Mouse (Mus musculus) forebrain, postnatal 0 days (tissue): Measurements from ENCODE around the gene B9d2. TPM values are rescaled to one million over a fixed set of nuclear protein-coding genes. Genes with fewer than 3 reads are reported as not detected.

Source experiments
- ATAC-seq: fragments of 200-750 bp; cut with Nextera tagmentation; 2 replicates; pipeline ENCODE4 v1.8.0; 2017; ENCODE audit warnings: mild to moderate bottlenecking, moderate library complexity
- DNase-seq: peaks from one replicate; pipeline ENCODE4 v3.0.0-alpha.2; 2015
- H3K27ac ChIP-seq: fragments of 300-500 bp; sonication (generic); 2 replicates; pipeline ENCODE4 v1.5.1; 2014; ENCODE audit warnings: low read depth, mild to moderate bottlenecking, antibody characterized with exemption, low read length, moderate library complexity, mixed read lengths
- H3K27me3 ChIP-seq: fragments of 300-500 bp; sonication (generic); 2 replicates; pipeline ENCODE4 v1.6.1; 2014; ENCODE audit warnings: mild to moderate bottlenecking, low read length, mixed read lengths; ENCODE audit not compliant: insufficient read depth
- H3K36me3 ChIP-seq: fragments of 300-500 bp; sonication (generic); 2 replicates; pipeline ENCODE4 v1.6.1; 2014; ENCODE audit warnings: mild to moderate bottlenecking, moderate library complexity; ENCODE audit not compliant: insufficient read depth
- H3K4me1 ChIP-seq: fragments of 300-500 bp; sonication (generic); 2 replicates; pipeline ENCODE4 v1.6.1; 2014; ENCODE audit warnings: antibody characterized with exemption; ENCODE audit not compliant: insufficient read depth
- H3K4me2 ChIP-seq: fragments of 300-500 bp; sonication (generic); 2 replicates; pipeline ENCODE4 v1.6.1; 2014; ENCODE audit warnings: low read depth, mild to moderate bottlenecking, moderate library complexity
- H3K4me3 ChIP-seq: fragments of 300-500 bp; sonication (generic); 2 replicates; pipeline ENCODE4 v1.5.1; 2014; ENCODE audit warnings: low read depth, low read length, mixed read lengths
- H3K9ac ChIP-seq: fragments of 300-500 bp; sonication (generic); 2 replicates; pipeline ENCODE4 v1.6.1; 2014; ENCODE audit warnings: mild to moderate bottlenecking
- H3K9me3 ChIP-seq: fragments of 300-500 bp; sonication (generic); 2 replicates; pipeline ENCODE4 v1.6.1; 2016; ENCODE audit warnings: low read length
- CTCF ChIP-seq: sonication (generic); IDR thresholded peaks from 2 replicates; pipeline ENCODE4 v1.5.1; 2016; ENCODE audit warnings: antibody characterized with exemption, control low read depth, low read depth
- WGBS: fragments of 180-500 bp; shearing (Covaris S2); extraction: QIAGEN DNeasy Blood & Tissue Kit; methylation state at CpG from one replicate; pipeline ENCODE4 v1.1.7; 2014; 5-methylcytosine and 5-hydroxymethylcytosine counted together
- polyA plus RNA-seq: library from polyadenylated mRNA; unstranded; fragments of >200 nt; fragmentation: Nextera tagmentation; extraction: Ambion mirVana; gene quantifications from 2 replicates; pipeline ENCODE4 v1.2.1, GENCODE M21; 2015
- total RNA-seq: library from RNA; depleted of rRNA; stranded (reverse); fragments of >200 nt; gene quantifications from 2 replicates; pipeline ENCODE4 v1.2.3, GENCODE M21; 2014

The B9d2 gene
- total and polyA plus RNA-seq, 2 experiments from 2014 or later = 15.7 to 58.2 TPM

- H3K4me2 ChIP-seq = no peak overlapping the region
- ATAC-seq = peak; percentile 13; the same call in 1 of the 2 replicates
Observed at GRCm38 (mm10) chr7:25710519-25711130, 30.0 kb downstream of the B9d2 start.

GRCm38 (mm10) chr7:25711165-25711564 is 30.6 kb downstream of the B9d2 start:
- WGBS = 73% methylated on average over 5 of the region's 5 CpGs
- TF ChIP-seq CTCF = no peak

More at GRCm38 (mm10) chr7:25710519-25711130, 30.0 kb downstream of the B9d2 start:
- TF ChIP-seq CTCF = no peak
- 8% methylated on average over 7 of the region's 7 CpGs for WGBS
- H3K27ac ChIP-seq = no peak overlapping the region
- H3K4me3 ChIP-seq = no peak overlapping the region
- H3K9ac ChIP-seq = no peak overlapping the region
- peaks cover 35% of the 10 kb centered on the region for H3K36me3 ChIP-seq
- no peaks in the 10 kb centered on the region for H3K9me3 ChIP-seq
- H3K4me1 ChIP-seq = no peaks in the 10 kb centered on the region
- no peak for DNase-seq
- no peaks in the 10 kb centered on the region for H3K27me3 ChIP-seq

GRCm38 (mm10) chr7:25711731-25712197 is 31.2 kb downstream of the B9d2 start:
- Histone ChIP-seq H3K4me3 (no peak overlapping the region), H3K27ac (no peak overlapping the region), H3K9me3 (no peaks in the 10 kb centered on the region), H3K9ac (no peak overlapping the region), H3K4me2 (no peak overlapping the region), H3K36me3 (peaks cover 39% of the 10 kb centered on the region), H3K4me1 (no peaks in the 10 kb centered on the region), H3K27me3 (no peaks in the 10 kb centered on the region)
- DNase-seq = no peak
- ATAC-seq = no peak
- 52% methylated on average over 7 of the region's 7 CpGs for WGBS
- no peak for TF ChIP-seq CTCF

More at GRCm38 (mm10) chr7:25711165-25711564, 30.6 kb downstream of the B9d2 start:
- DNase-seq (no peak), ATAC-seq (no peak)
- no peaks in the 10 kb centered on the region for H3K9me3 ChIP-seq
- no peak overlapping the region for H3K4me2 ChIP-seq
- no peaks in the 10 kb centered on the region for H3K4me1 ChIP-seq
- H3K36me3 ChIP-seq = peaks cover 39% of the 10 kb centered on the region
- no peaks in the 10 kb centered on the region for H3K27me3 ChIP-seq
- no peak overlapping the region for H3K4me3 ChIP-seq
- H3K9ac ChIP-seq = no peak overlapping the region
- no peak overlapping the region for H3K27ac ChIP-seq

GRCm38 (mm10) chr7:25712801-25713200 is 32.2 kb downstream of the B9d2 start:
- Histone ChIP-seq H3K4me1 (no peaks in the 10 kb centered on the region), H3K27me3 (no peaks in the 10 kb centered on the region), H3K9me3 (no peaks in the 10 kb centered on the region), H3K27ac (no peak overlapping the region), H3K4me2 (no peak overlapping the region), H3K36me3 (peaks cover 39% of the 10 kb centered on the region), H3K4me3 (no peak overlapping the region), H3K9ac (no peak overlapping the region)
- whole genome bisulfite sequencing = 90% methylated on average over 9 of the region's 9 CpGs
- ATAC-seq (no peak), DNase-seq (no peak)
- no peak for TF ChIP-seq CTCF

GRCm38 (mm10) chr7:25714581-25714980 is 34.0 kb downstream of the B9d2 start:
- ATAC-seq (no peak), DNase-seq (no peak)
- no peak for TF ChIP-seq CTCF
- Histone ChIP-seq H3K4me3 (no peak overlapping the region), H3K9me3 (no peaks in the 10 kb centered on the region), H3K27ac (no peak overlapping the region), H3K36me3 (peaks cover 39% of the 10 kb centered on the region), H3K9ac (no peak overlapping the region), H3K27me3 (no peaks in the 10 kb centered on the region), H3K4me2 (no peak overlapping the region), H3K4me1 (peaks cover 4% of the 10 kb centered on the region; the same call in 1 of the 2 replicates)
- 96% methylated on average over 8 of the region's 8 CpGs for WGBS

- Histone ChIP-seq H3K27me3 (no peaks in the 10 kb centered on the region), H3K4me3 (no peak overlapping the region), H3K9ac (no peak overlapping the region), H3K9me3 (no peaks in the 10 kb centered on the region), H3K4me2 (no peak overlapping the region), H3K27ac (no peak overlapping the region), H3K36me3 (peaks cover 46% of the 10 kb centered on the region), H3K4me1 (peaks cover 4% of the 10 kb centered on the region; the same call in 1 of the 2 replicates)
- TF ChIP-seq CTCF = no peak
- DNase-seq (no peak), ATAC-seq (no peak)
- WGBS = 92% methylated on average over 22 of the region's 22 CpGs
Observed at GRCm38 (mm10) chr7:25715731-25716271, 35.2 kb downstream of the B9d2 start.

GRCm38 (mm10) chr7:25717478-25717877 is 36.9 kb downstream of the B9d2 start:
- ATAC-seq (no peak), DNase-seq (no peak)
- H3K9me3 ChIP-seq = no peaks in the 10 kb centered on the region
- H3K4me2 ChIP-seq = no peak overlapping the region; the same call in 1 of the 2 replicates
- H3K36me3 ChIP-seq = peaks cover 55% of the 10 kb centered on the region
- no peak overlapping the region for H3K4me3 ChIP-seq
- WGBS = 93% methylated on average over 3 of the region's 3 CpGs
- no peak for TF ChIP-seq CTCF
- H3K9ac ChIP-seq = 0 out of 2 replicates have a peak overlapping the region, but pooled peaks have one; percentile 6
- no peaks in the 10 kb centered on the region for H3K27me3 ChIP-seq
- no peak overlapping the region for H3K27ac ChIP-seq
- H3K4me1 ChIP-seq = peaks cover 4% of the 10 kb centered on the region; the same call in 1 of the 2 replicates
